19 mouse cellular contexts compared by ENCODE assay signal in genomic region chr1:15943662-15944061, GRCm38 (mm10).
DNase-seq lines count a peak whose midpoint lies in the region; TF ChIP-seq lines count a peak whose summit lies in the region.
"Had no signal": no experiment of that assay in that cellular context is flagged by ENCODE, and none has a peak within 500 bp of the region (broad histone marks: within the 10 kb centered on the region; RNA-seq: fewer than 3 reads in every experiment).

No protein-coding gene starts in this region.

- H3K4me1 ChIP-seq in thymus, adult 2 months (replicated peaks; ENCODE audit: control insufficient read depth, insufficient read depth, low read length) = no peaks in the 10 kb centered on the region
- H3K4me1 ChIP-seq: embryonic facial prominence, embryonic 13.5 days; kidney, embryonic 15.5 days; limb, embryonic 12.5 days; midbrain, embryonic 15.5 days; neural tube, embryonic 13.5 days; stomach, embryonic 15.5 days had no signal

- DNase-seq in cerebellum, adult 11-12 months = peak; percentile 53
- no peak for DNase-seq in cerebellum, postnatal 4 days (ENCODE audit: low spot score in 2 of 2)
- peak; percentile 84 for DNase-seq in brain, adult 2 months (ENCODE audit: low read depth, low spot score)
- DNase-seq in layer of hippocampus, adult 2 months (ENCODE audit: low spot score in 2 of 2) = peak; percentile 20 to 29
- DNase-seq in left cerebral cortex, postnatal 4 days = peak; percentile 9
- DNase-seq in adrenal gland, postnatal 25 days = no peak
- DNase-seq in thymus, adult 2 months = no peak
- no peak for DNase-seq in spleen, postnatal 14 days (ENCODE audit: low spot score in 2 of 2)
- DNase-seq: adrenal gland, postnatal 10 days; gastrocnemius, postnatal 25 days; liver, postnatal 0 days had no signal

- H3K27ac ChIP-seq in layer of hippocampus, adult 2 months = no peak overlapping the region
- H3K27ac ChIP-seq in thymus, adult 2 months (ENCODE audit: control insufficient read depth, insufficient read depth, low read length) = no peak overlapping the region
- H3K27ac ChIP-seq: embryonic facial prominence, embryonic 13.5 days; hindbrain, embryonic 14.5 days; kidney, embryonic 15.5 days; limb, embryonic 12.5 days; macrophage; midbrain, embryonic 15.5 days; neural tube, embryonic 13.5 days; stomach, embryonic 15.5 days had no signal

- H3K36me3 ChIP-seq in thymus, adult 2 months (ENCODE audit: control insufficient read depth, insufficient read depth, low read length) = no peaks in the 10 kb centered on the region
- H3K36me3 ChIP-seq: embryonic facial prominence, embryonic 13.5 days; kidney, embryonic 15.5 days; limb, embryonic 12.5 days; midbrain, embryonic 15.5 days; neural tube, embryonic 13.5 days; stomach, embryonic 15.5 days had no signal

- 86% methylated on average over 4 of the region's 4 CpGs for WGBS in thymus, adult 2 months

- TF ChIP-seq CTCF in layer of hippocampus, adult 2 months (conservative IDR thresholded peaks at IDR 0.05) = no peak
- TF ChIP-seq CTCF in thymus, adult 2 months (IDR thresholded peaks at IDR 0.05; ENCODE audit: borderline replicate concordance, control insufficient read depth, extremely low read depth, insufficient read depth, low read length, poor library complexity) = no peak

- H3K4me3 ChIP-seq in layer of hippocampus, adult 2 months = no peak overlapping the region
- no peak overlapping the region for H3K4me3 ChIP-seq in thymus, adult 2 months (ENCODE audit: control insufficient read depth, insufficient read depth, low read length)
- H3K4me3 ChIP-seq: embryonic facial prominence, embryonic 13.5 days; kidney, embryonic 15.5 days; limb, embryonic 12.5 days; midbrain, embryonic 15.5 days; neural tube, embryonic 13.5 days; stomach, embryonic 15.5 days had no signal

- no peak for TF ChIP-seq POLR2A in thymus, adult 2 months (IDR thresholded peaks at IDR 0.05; ENCODE audit: control insufficient read depth, extremely low read depth, insufficient read depth, low read length, poor library complexity)

- intact Hi-C loops in left cerebral cortex, postnatal 4 days (cut with DNase I) = no loop called here

- no peaks in the 10 kb centered on the region for H3K27me3 ChIP-seq in thymus, adult 2 months (ENCODE audit: control insufficient read depth, insufficient read depth, low read length)
- H3K27me3 ChIP-seq: embryonic facial prominence, embryonic 13.5 days; kidney, embryonic 15.5 days; limb, embryonic 12.5 days; midbrain, embryonic 15.5 days; neural tube, embryonic 13.5 days; stomach, embryonic 15.5 days had no signal

Comparison
In these comparisons a context has a peak if more than half of its experiments do, and no peak if none do; other contexts are left out.
1. DNase-seq: peak in cerebellum, adult 11-12 months (single experiment), brain, adult 2 months (single experiment), layer of hippocampus, adult 2 months (2 of 2) and left cerebral cortex, postnatal 4 days (single experiment); none in cerebellum, postnatal 4 days (0 of 2), adrenal gland, postnatal 25 days (single experiment), thymus, adult 2 months (single experiment) and spleen, postnatal 14 days (0 of 2).